Mouse (Mus musculus) thymus, adult 2 months (tissue): ENCODE results near the gene Gm20388.

Experiments used
- CTCF ChIP-seq: fragments of 200-500 bp; IDR thresholded peaks from 2 replicates; pipeline ENCODE4 v1.5.1; 2012; ENCODE audit warnings: mild to moderate bottlenecking, control low read depth, low read length, moderate library complexity, borderline replicate concordance; ENCODE audit not compliant: control insufficient read depth, poor library complexity, insufficient read depth; ENCODE audit errors: extremely low read depth
- POLR2A ChIP-seq: fragments of 200-500 bp; IDR thresholded peaks from 2 replicates; pipeline ENCODE4 v1.6.1; 2012; ENCODE audit warnings: mild to moderate bottlenecking, low read length, control low read depth, moderate library complexity; ENCODE audit not compliant: control insufficient read depth, poor library complexity, insufficient read depth; ENCODE audit errors: extremely low read depth

DNA sequence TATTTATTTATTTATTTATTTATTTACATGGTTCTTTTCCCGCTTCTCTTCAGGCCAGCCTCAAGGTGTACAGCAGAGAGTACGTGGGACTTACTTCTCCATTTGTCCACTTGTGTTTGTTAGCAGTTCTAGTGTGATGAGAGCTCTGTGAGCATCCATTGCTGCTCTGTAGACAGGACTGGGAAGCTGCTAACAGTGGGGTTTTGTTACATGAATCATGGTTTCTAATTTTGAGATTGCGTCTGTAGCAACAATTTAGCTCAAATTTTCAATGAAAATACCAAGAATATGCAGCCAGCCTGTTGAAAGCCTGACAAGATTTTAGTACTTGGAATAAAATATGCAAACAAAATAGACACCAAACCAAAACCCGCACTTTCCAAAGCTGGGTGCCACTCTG is 14.8 kb downstream of the Gm20388 start:
- TF ChIP-seq CTCF (no peak), POLR2A (no peak)
